Mouse (Mus musculus) midbrain, embryonic 12.5 days (tissue): Measurements from ENCODE around the gene Gpr12. TPM values are rescaled to one million over a fixed set of nuclear protein-coding genes. Genes with fewer than 3 reads are reported as not detected.

Experiments used
- ATAC-seq: fragments of 200-750 bp; cut with Nextera tagmentation; 2 replicates; pipeline ENCODE4 v1.8.0; 2017; ENCODE audit warnings: low read depth, moderate TSS enrichment, moderate library complexity; ENCODE audit not compliant: low FRiP score
- H3K27ac ChIP-seq: fragments of 300-500 bp; sonication (generic); replicated peaks from 2 replicates; pipeline ENCODE4 v1.5.1; 2016; ENCODE audit warnings: mild to moderate bottlenecking
- H3K27me3 ChIP-seq: fragments of 300-500 bp; sonication (generic); 2 replicates; pipeline ENCODE4 v1.6.1; 2016; ENCODE audit warnings: mild to moderate bottlenecking
- H3K36me3 ChIP-seq: fragments of 300-500 bp; sonication (generic); 2 replicates; pipeline ENCODE4 v1.6.1; 2016
- H3K4me1 ChIP-seq: fragments of 300-500 bp; sonication (generic); 2 replicates; pipeline ENCODE4 v1.6.1; 2016
- H3K4me2 ChIP-seq: fragments of 300-500 bp; sonication (generic); replicated peaks from 2 replicates; pipeline ENCODE4 v1.6.1; 2016; ENCODE audit warnings: mild to moderate bottlenecking, moderate library complexity
- H3K4me3 ChIP-seq: fragments of 300-500 bp; sonication (generic); 2 replicates; pipeline ENCODE4 v1.5.1; 2016; ENCODE audit warnings: mild to moderate bottlenecking
- H3K9ac ChIP-seq: fragments of 300-500 bp; sonication (generic); replicated peaks from 2 replicates; pipeline ENCODE4 v1.6.1; 2016; ENCODE audit warnings: mild to moderate bottlenecking, moderate library complexity
- H3K9me3 ChIP-seq: fragments of 300-500 bp; sonication (generic); 2 replicates; pipeline ENCODE4 v1.6.1; 2016; ENCODE audit warnings: mild to moderate bottlenecking
- WGBS: fragments of 180-500 bp; shearing (Covaris S2); methylation state at CpG from one replicate; pipeline ENCODE4 v1.1.7; 2016; 5-methylcytosine and 5-hydroxymethylcytosine counted together
- polyA plus RNA-seq: library from polyadenylated mRNA; unstranded; fragments of >200 nt; fragmentation: Nextera tagmentation; extraction: Ambion mirVana; gene quantifications from 2 replicates; pipeline ENCODE4 v1.2.1, GENCODE M21; 2016

Gpr12 gene
- polyA plus RNA-seq = 0.79 and 0.85 TPM in 2 replicates

GRCm38 (mm10) chr5:146584478-146585306 is at the start of gene Gpr12:
Gene Gpr12, minus strand, starts transcription at chr5:146585239.
- Histone ChIP-seq H3K27me3 (peaks cover 56% of the 10 kb centered on the region), H3K4me3 (peak within 1 kb of the TSS; percentile 53), H3K36me3 (no peaks in the 10 kb centered on the region), H3K4me2 (peak within 1 kb of the TSS; percentile 88), H3K27ac (no peak within 1 kb of the TSS), H3K9me3 (no peaks in the 10 kb centered on the region), H3K4me1 (peaks cover 7% of the 10 kb centered on the region), H3K9ac (peak within 1 kb of the TSS; percentile 50)
- peak; percentile 69 for ATAC-seq
- 1% methylated on average over 59 of the region's 64 CpGs for WGBS

DNA sequence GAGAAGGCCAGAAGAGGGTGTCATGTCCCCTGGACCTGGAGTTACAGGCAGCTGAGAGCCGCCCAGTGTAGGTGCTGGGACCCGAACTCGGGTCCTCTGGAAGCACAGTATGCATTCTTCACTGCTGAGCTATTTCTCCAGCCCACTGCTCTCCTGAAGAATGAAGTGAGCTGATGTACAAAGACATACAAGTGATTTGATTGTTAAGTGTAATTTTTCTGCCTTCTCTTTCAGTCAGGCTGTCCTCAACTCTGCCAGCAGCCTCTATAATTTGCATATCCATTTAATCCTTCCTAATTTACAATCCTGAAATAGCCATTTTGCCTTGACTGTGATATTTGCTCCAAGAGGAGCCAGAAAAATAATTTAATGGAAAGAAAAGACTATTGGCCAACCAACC is 46.6 kb upstream of the Gpr12 start:
- Histone ChIP-seq H3K4me3 (no peak overlapping the region), H3K36me3 (no peaks in the 10 kb centered on the region), H3K27me3 (no peaks in the 10 kb centered on the region), H3K4me1 (no peaks in the 10 kb centered on the region), H3K4me2 (no peak overlapping the region), H3K9ac (no peak overlapping the region), H3K9me3 (no peaks in the 10 kb centered on the region), H3K27ac (no peak overlapping the region)
- ATAC-seq = no peak
- WGBS = 87% methylated on average over 3 of the region's 3 CpGs

GRCm38 (mm10) chr5:146630961-146631360 is 45.9 kb upstream of the Gpr12 start:
- 47% methylated on average over 4 of the region's 4 CpGs for WGBS
- Histone ChIP-seq H3K9ac (no peak overlapping the region), H3K27ac (no peak overlapping the region), H3K4me2 (no peak overlapping the region), H3K4me1 (no peaks in the 10 kb centered on the region), H3K36me3 (no peaks in the 10 kb centered on the region), H3K27me3 (no peaks in the 10 kb centered on the region), H3K4me3 (no peak overlapping the region), H3K9me3 (no peaks in the 10 kb centered on the region)
- no peak for ATAC-seq

- Histone ChIP-seq H3K4me1 (no peaks in the 10 kb centered on the region), H3K4me3 (no peak overlapping the region), H3K36me3 (no peaks in the 10 kb centered on the region), H3K4me2 (no peak overlapping the region), H3K9ac (no peak overlapping the region), H3K27ac (no peak overlapping the region), H3K27me3 (no peaks in the 10 kb centered on the region), H3K9me3 (no peaks in the 10 kb centered on the region)
- WGBS = 76% methylated on average over 10 of the region's 10 CpGs
- no peak for ATAC-seq
Measured at GRCm38 (mm10) chr5:146629636-146630035, 44.6 kb upstream of the Gpr12 start.

DNA sequence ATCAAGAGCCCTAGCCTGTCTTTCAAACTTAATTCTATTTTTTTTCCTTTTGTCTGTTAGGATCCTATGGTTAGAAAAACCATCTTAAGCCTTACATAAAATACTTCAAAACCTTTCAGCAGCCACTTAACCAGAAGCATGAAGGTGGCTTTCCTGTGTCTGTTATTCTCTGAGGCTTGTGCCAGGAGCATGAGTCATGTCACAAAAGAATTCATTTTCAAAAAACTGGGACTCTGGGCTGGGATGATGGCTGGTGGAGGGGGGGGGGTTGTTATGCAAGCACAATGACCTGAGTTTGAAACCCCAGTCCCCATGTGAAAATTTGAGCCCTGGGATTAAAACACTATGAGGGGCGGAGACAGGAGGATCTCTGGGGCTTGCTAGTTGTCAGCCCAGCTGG is 43.8 kb upstream of the Gpr12 start:
- Histone ChIP-seq H3K9ac (no peak overlapping the region), H3K27me3 (no peaks in the 10 kb centered on the region), H3K27ac (no peak overlapping the region), H3K36me3 (no peaks in the 10 kb centered on the region), H3K4me3 (no peak overlapping the region), H3K9me3 (no peaks in the 10 kb centered on the region), H3K4me2 (no peak overlapping the region), H3K4me1 (no peaks in the 10 kb centered on the region)
- no peak for ATAC-seq
- whole genome bisulfite sequencing = 80% methylated on average over 1 of the region's 1 CpGs

DNA sequence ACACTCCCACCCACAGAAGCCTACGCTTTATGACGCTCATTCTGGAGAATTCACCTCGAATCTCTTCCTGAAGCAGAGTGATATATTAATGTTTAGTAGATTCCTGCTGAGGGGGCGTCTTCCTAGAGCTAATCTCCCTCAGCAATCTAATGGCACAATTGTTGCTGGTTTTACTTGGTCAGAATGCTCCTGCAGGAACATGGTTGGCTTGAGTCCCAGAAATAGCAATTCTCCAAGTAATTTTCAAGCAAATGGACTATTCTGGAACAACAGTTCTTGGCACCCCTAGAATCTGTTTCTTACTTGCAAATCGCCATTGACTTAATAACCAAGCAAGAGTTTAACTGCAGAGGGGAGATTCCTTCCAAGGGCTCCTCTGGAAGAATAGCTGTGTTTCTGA is 42.9 kb upstream of the Gpr12 start:
- ATAC-seq = no peak
- Histone ChIP-seq H3K4me2 (no peak overlapping the region), H3K9me3 (no peaks in the 10 kb centered on the region), H3K36me3 (no peaks in the 10 kb centered on the region), H3K4me3 (no peak overlapping the region), H3K27ac (no peak overlapping the region), H3K27me3 (no peaks in the 10 kb centered on the region), H3K9ac (no peak overlapping the region), H3K4me1 (no peaks in the 10 kb centered on the region)
- 71% methylated on average over 5 of the region's 5 CpGs for WGBS

- Histone ChIP-seq H3K4me2 (no peak overlapping the region), H3K4me3 (no peak overlapping the region)
- 77% methylated on average over 6 of the region's 6 CpGs for WGBS
Measured at GRCm38 (mm10) chr5:146625635-146626311, 40.7 kb upstream of the Gpr12 start.

GRCm38 (mm10) chr5:146611830-146612229 is 26.8 kb upstream of the Gpr12 start:
- WGBS = 75% methylated on average over 7 of the region's 7 CpGs
- no peaks in the 10 kb centered on the region for H3K36me3 ChIP-seq
- no peak overlapping the region for H3K9ac ChIP-seq
- no peak overlapping the region for H3K4me2 ChIP-seq
- no peak for ATAC-seq
- no peaks in the 10 kb centered on the region for H3K9me3 ChIP-seq
- H3K27ac ChIP-seq = no peak overlapping the region
- H3K27me3 ChIP-seq = no peaks in the 10 kb centered on the region
- no peak overlapping the region for H3K4me3 ChIP-seq
- peaks cover 3% of the 10 kb centered on the region; the same call in 1 of the 2 replicates for H3K4me1 ChIP-seq

More at GRCm38 (mm10) chr5:146625635-146626311, 40.7 kb upstream of the Gpr12 start:
- Histone ChIP-seq H3K4me1 (no peaks in the 10 kb centered on the region), H3K9ac (no peak overlapping the region), H3K36me3 (no peaks in the 10 kb centered on the region), H3K27me3 (no peaks in the 10 kb centered on the region), H3K27ac (no peak overlapping the region), H3K9me3 (no peaks in the 10 kb centered on the region)
- no peak for ATAC-seq

- no peaks in the 10 kb centered on the region for H3K9me3 ChIP-seq
- H3K9ac ChIP-seq = no peak overlapping the region
- no peak overlapping the region for H3K4me3 ChIP-seq
- no peaks in the 10 kb centered on the region for H3K36me3 ChIP-seq
- H3K27me3 ChIP-seq = no peaks in the 10 kb centered on the region
- no peak for ATAC-seq
- 65% methylated on average over 8 of the region's 8 CpGs for WGBS
- no peak overlapping the region for H3K27ac ChIP-seq
- no peak overlapping the region for H3K4me2 ChIP-seq
- peaks cover 3% of the 10 kb centered on the region; the same call in 1 of the 2 replicates for H3K4me1 ChIP-seq
Measured at GRCm38 (mm10) chr5:146611009-146611408, 26.0 kb upstream of the Gpr12 start.

GRCm38 (mm10) chr5:146609646-146610045 is 24.6 kb upstream of the Gpr12 start:
- H3K4me1 ChIP-seq = peaks cover 3% of the 10 kb centered on the region; the same call in 1 of the 2 replicates
- H3K27ac ChIP-seq = no peak overlapping the region
- WGBS = 54% methylated on average over 10 of the region's 10 CpGs
- no peaks in the 10 kb centered on the region for H3K9me3 ChIP-seq
- no peak overlapping the region for H3K4me3 ChIP-seq
- no peak overlapping the region for H3K9ac ChIP-seq
- no peak overlapping the region for H3K4me2 ChIP-seq
- H3K36me3 ChIP-seq = no peaks in the 10 kb centered on the region
- no peaks in the 10 kb centered on the region; the same call in 1 of the 2 replicates for H3K27me3 ChIP-seq
- ATAC-seq = no peak; the same call in 1 of the 2 replicates

DNA sequence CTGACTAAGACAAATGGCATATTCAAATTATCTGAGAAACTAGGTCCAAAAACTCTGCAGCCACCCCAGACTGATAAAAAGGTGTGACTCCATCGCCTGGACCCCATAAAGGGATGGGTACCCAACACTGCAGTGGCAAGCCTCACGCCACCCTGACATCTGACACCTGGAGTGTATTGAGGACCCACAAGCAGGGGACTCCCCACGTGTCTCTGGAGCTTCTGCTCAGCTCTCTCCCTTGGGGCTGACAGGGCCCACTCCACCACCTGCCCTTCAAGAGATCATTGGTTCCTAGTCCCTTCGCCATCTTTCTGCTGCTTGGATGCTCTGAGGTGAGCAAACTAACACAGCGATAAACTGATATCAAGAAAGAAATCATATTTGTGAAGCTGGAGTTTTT is 22.8 kb upstream of the Gpr12 start:
- H3K4me1 ChIP-seq = peaks cover 3% of the 10 kb centered on the region; the same call in 1 of the 2 replicates
- no peaks in the 10 kb centered on the region; the same call in 1 of the 2 replicates for H3K27me3 ChIP-seq
- no peak overlapping the region for H3K4me2 ChIP-seq
- no peak overlapping the region for H3K9ac ChIP-seq
- ATAC-seq = no peak
- no peak overlapping the region for H3K4me3 ChIP-seq
- no peak overlapping the region for H3K27ac ChIP-seq
- H3K36me3 ChIP-seq = no peaks in the 10 kb centered on the region
- WGBS = 79% methylated on average over 5 of the region's 5 CpGs
- no peaks in the 10 kb centered on the region for H3K9me3 ChIP-seq

DNA sequence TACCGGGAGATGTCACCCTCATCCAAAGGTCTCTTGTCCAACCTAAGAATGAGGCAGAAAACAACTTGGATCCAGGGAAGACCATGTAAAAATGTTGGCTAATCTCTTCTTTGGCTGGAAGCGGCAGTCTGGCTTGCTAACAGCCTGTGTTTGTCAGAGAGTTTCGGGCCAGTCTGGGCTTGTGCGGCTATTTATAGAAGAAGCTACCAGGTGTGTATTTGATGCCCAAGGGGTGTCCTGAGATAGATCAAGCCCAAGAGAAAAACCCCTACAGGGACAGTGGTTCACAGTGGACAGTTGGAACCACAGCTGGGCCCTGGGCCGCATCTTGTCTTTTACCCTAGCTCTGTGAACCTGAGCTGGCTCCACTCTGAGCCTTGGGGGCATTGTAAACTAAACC is 21.9 kb upstream of the Gpr12 start:
- no peak overlapping the region for H3K9ac ChIP-seq
- H3K27ac ChIP-seq = no peak overlapping the region
- H3K9me3 ChIP-seq = no peaks in the 10 kb centered on the region
- ATAC-seq = no peak
- H3K27me3 ChIP-seq = no peaks in the 10 kb centered on the region; the same call in 1 of the 2 replicates
- H3K36me3 ChIP-seq = no peaks in the 10 kb centered on the region
- no peak overlapping the region for H3K4me2 ChIP-seq
- no peak overlapping the region for H3K4me3 ChIP-seq
- H3K4me1 ChIP-seq = peaks cover 3% of the 10 kb centered on the region; the same call in 1 of the 2 replicates
- WGBS = 98% methylated on average over 5 of the region's 5 CpGs
